Mouse (Mus musculus) CH12.LX (cell line): ENCODE data around the gene Med20. TPM values are rescaled to one million over a fixed set of nuclear protein-coding genes. Genes with fewer than 3 reads are reported as not detected.

Source experiments
- DNase-seq: peaks from one replicate; pipeline ENCODE4 v3.0.0-alpha.2; 2013; ENCODE audit errors: extremely low read depth
- H3K27ac ChIP-seq: 2 replicates; pipeline ENCODE4 v1.5.1; 2012; ENCODE audit warnings: low read depth, mild to moderate bottlenecking, control low read depth, moderate library complexity; ENCODE audit not compliant: insufficient read depth
- H3K27me3 ChIP-seq: replicated peaks from 2 replicates; pipeline ENCODE3; 2012; ENCODE audit warnings: inconsistent platforms
- H3K36me3 ChIP-seq, 2 experiments: replicated peaks in 1 of 2; 2 replicates each; pipeline versions ENCODE3 to v1.6.1; 2012; ENCODE audit warnings: inconsistent platforms in 1 of 2, low read length in 1 of 2, mild to moderate bottlenecking in 1 of 2, mixed read lengths in 1 of 2, moderate library complexity in 1 of 2; ENCODE audit not compliant: control insufficient read depth in 1 of 2, insufficient read depth in 1 of 2
- H3K4me1 ChIP-seq, 2 experiments: 2 replicates each; pipeline ENCODE4 v1.6.1; 2012; ENCODE audit warnings: inconsistent platforms in 1 of 2, moderate library complexity in 1 of 2; ENCODE audit not compliant: insufficient read depth in 2 of 2, control insufficient read depth in 1 of 2
- H3K4me2 ChIP-seq: 2 replicates; pipeline ENCODE4 v1.6.1; 2012; ENCODE audit warnings: low read depth, mild to moderate bottlenecking, control low read depth; ENCODE audit not compliant: poor library complexity, insufficient read depth, severe bottlenecking
- H3K4me3 ChIP-seq, 3 experiments: fragments of 150-350 bp in 1 of 3; sonication (generic) in 1 of 3; replicated peaks in 1 of 3; 2 replicates each; pipeline versions ENCODE3 to v1.5.1; 2011 to 2012; ENCODE audit warnings: low read depth in 2 of 3, low read length in 2 of 3, mild to moderate bottlenecking in 2 of 3, moderate library complexity in 2 of 3, control low read depth in 1 of 3, improper control_type of control experiment in 1 of 3, inconsistent platforms in 1 of 3, mixed read lengths in 1 of 3; ENCODE audit not compliant: poor library complexity in 1 of 3
- H3K79me2 ChIP-seq: replicated peaks from 2 replicates; pipeline ENCODE4 v1.6.1; 2012; ENCODE audit warnings: mild to moderate bottlenecking, moderate library complexity; ENCODE audit not compliant: control insufficient read depth, poor library complexity, insufficient read depth, severe bottlenecking; ENCODE audit errors: extremely low read depth
- H3K9ac ChIP-seq: 2 replicates; pipeline ENCODE4 v1.6.1; 2012; ENCODE audit warnings: low read depth, mild to moderate bottlenecking, control low read depth, moderate library complexity; ENCODE audit not compliant: insufficient read depth
- H3K9me3 ChIP-seq: replicated peaks from 2 replicates; pipeline ENCODE3; 2012; ENCODE audit warnings: low read length, inconsistent platforms, mixed read lengths
- CTCF ChIP-seq, 2 experiments: IDR thresholded peaks in 1 of 2; conservative IDR thresholded peaks in 1 of 2; 2 replicates each; pipeline ENCODE4 v1.5.1; 2011 to 2012; ENCODE audit warnings: low read depth in 2 of 2, low read length in 2 of 2, improper control_type of control experiment in 1 of 2, inconsistent platforms in 1 of 2, mild to moderate bottlenecking in 1 of 2, moderate library complexity in 1 of 2
- E2F4 ChIP-seq: IDR thresholded peaks from 2 replicates; pipeline ENCODE4 v1.6.1; 2011; ENCODE audit warnings: low read depth, low read length, improper control_type of control experiment; ENCODE audit not compliant: insufficient replicate concordance
- MAFK ChIP-seq: IDR thresholded peaks from 2 replicates; pipeline ENCODE4 v1.6.1; 2011; ENCODE audit warnings: low read length, improper control_type of control experiment; ENCODE audit not compliant: insufficient replicate concordance
- MAX ChIP-seq: IDR thresholded peaks from 2 replicates; pipeline ENCODE4 v1.6.1; 2011; ENCODE audit warnings: low read length, improper control_type of control experiment
- MXI1 ChIP-seq: IDR thresholded peaks from 2 replicates; pipeline ENCODE4 v1.6.1; 2011; ENCODE audit warnings: mild to moderate bottlenecking, low read depth, low read length, improper control_type of control experiment
- POLR2A ChIP-seq: IDR thresholded peaks from 2 replicates; pipeline ENCODE4 v1.6.1; 2011; ENCODE audit warnings: low read depth, mild to moderate bottlenecking, improper control_type of control experiment, low read length
- POLR2AphosphoS2 ChIP-seq: IDR thresholded peaks from 2 replicates; pipeline ENCODE4 v1.6.1; 2011; ENCODE audit warnings: low read depth, low read length, improper control_type of control experiment
- SIN3A ChIP-seq: IDR thresholded peaks from 2 replicates; pipeline ENCODE4 v1.6.1; 2012; ENCODE audit warnings: low read length, improper control_type of control experiment, inconsistent platforms
- UBTF ChIP-seq: IDR thresholded peaks from 2 replicates; pipeline ENCODE4 v1.6.1; 2012; ENCODE audit warnings: low read depth, mild to moderate bottlenecking, inconsistent platforms, low read length, improper control_type of control experiment, moderate library complexity
- ZNF384 ChIP-seq: IDR thresholded peaks from 2 replicates; pipeline ENCODE4 v1.6.1; 2012; ENCODE audit warnings: low read depth, low read length, improper control_type of control experiment, inconsistent platforms
- dilution Hi-C: fragments of 300-500 bp; cut with MboI; formaldehyde crosslinking; loops from 2 replicates; pipeline ENCODE4 v1.14.3; 2020; ENCODE audit warnings: low sequenced_read_pairs; ENCODE audit not compliant: extremely low pct_unique_long_range_greater_than_20kb, extremely low pct_ligation_motif_present
- in situ Hi-C: fragments of 300-500 bp; cut with MboI; formaldehyde crosslinking; loops from 3 replicates; pipeline ENCODE4 v1.14.3; 2019; ENCODE audit warnings: low sequenced_read_pairs, low pct_ligation_motif_present, low pct_unique_long_range_greater_than_20kb, mixed read lengths
- polyA plus RNA-seq: library from polyadenylated mRNA; unstranded; fragments of >175 nt; gene quantifications from 2 replicates; pipeline ENCODE4 v1.2.1, GENCODE M21; 2012; ENCODE audit warnings: low read depth; ENCODE audit not compliant: insufficient read length
- total RNA-seq, 2 experiments: library from RNA; depleted of rRNA; stranded (reverse); fragments of 300-350 nt in 1 of 2; fragments of >200 nt in 1 of 2; gene quantifications; 2 replicates each; pipeline ENCODE4 v1.2.3; 2012 to 2014

Med20 gene
- total and polyA plus RNA-seq, 3 experiments, result 31.0 to 42.5 (median 31.1) TPM

DNA sequence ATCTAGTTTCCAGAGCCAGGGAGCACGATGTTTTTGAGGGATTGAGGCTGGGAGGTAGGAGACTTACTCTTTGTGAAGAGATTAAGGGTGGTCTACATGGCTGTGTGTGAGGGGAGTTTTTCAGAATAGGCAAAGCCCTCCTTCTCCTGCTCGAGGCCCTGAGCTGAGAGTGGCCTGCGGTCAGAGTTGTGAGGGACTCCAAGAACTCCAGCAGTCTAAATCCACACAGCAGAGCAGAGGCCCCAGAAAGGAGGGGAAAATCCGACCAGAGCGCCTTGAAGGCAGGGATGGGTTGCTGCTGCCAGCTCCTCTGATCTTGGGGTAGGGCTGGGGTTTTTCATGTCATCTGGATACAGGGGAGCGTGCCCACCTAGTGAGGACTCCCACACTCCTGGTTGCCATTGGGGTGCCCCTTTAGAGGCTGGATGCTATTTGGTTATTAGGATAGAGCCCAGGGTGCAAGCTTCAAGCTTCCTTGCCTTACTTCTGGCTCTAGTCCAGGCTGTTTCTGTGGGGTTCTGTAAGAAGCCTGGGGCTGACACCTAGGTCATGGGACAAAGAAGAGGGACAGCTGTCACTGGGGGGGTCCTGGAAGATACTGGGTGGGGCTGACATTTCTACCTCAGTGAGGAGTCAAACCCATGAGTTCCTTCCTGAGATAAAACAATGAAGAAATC is 15.1 kb upstream of the Med20 start:
- Histone ChIP-seq H3K27ac (no peak overlapping the region), H3K4me3 (no peak overlapping the region), H3K9ac (no peak overlapping the region), H3K9me3 (no peaks in the 10 kb centered on the region), H3K79me2 (peaks cover 10% of the 10 kb centered on the region; the same call in 1 of the 2 replicates)
- no peak for DNase-seq
- TF ChIP-seq E2F4, result no peak
- TF ChIP-seq SIN3A, result no peak
- TF ChIP-seq CTCF (conservative IDR thresholded peaks at IDR 0.05 in 1 of 2, IDR thresholded peaks at IDR 0.05 in 1 of 2; ENCODE audit: low read depth in 2 of 2, low read length in 2 of 2), result no peak
- TF ChIP-seq UBTF, result no peak
- TF ChIP-seq MAX, result no peak
- TF ChIP-seq MAFK, result no peak
- TF ChIP-seq, all 38 proteins: peak for 0
- dilution Hi-C loops (no loop called here), in situ Hi-C loops (no loop called here)
- Histone ChIP-seq H3K36me3 (peaks cover 32 to 56% of the 10 kb centered on the region in 2 experiments), H3K4me2 (no peak overlapping the region), H3K4me1 (peaks cover 13 to 47% of the 10 kb centered on the region in 2 experiments), H3K27me3 (no peaks in the 10 kb centered on the region)

DNA sequence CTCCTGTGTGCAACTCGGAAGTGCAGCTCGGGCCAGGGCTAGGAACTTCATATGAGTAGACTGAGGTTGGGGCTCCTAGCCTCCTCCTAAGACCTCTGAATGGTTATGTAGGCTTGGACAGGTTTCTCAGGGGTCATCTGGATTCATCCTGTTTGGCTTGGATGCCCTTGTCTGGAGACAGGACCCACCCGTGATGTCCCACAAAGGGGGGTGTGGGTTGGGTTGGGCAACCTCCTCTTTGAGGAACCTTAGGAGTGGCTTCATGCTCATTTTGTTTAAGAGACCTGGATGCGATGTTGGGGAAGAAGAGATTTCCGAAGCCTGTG is 14.6 kb upstream of the Med20 start:
- TF ChIP-seq MXI1, result no peak
- peak; percentile 55; the same call in 1 of the 2 replicates for TF ChIP-seq POLR2AphosphoS2
- Histone ChIP-seq H3K4me3 (no peak overlapping the region), H3K36me3 (peaks cover 37 to 61% of the 10 kb centered on the region in 2 experiments), H3K4me1 (peaks cover 14 to 52% of the 10 kb centered on the region in 2 experiments), H3K27ac (no peak overlapping the region), H3K79me2 (peaks cover 10% of the 10 kb centered on the region; the same call in 1 of the 2 replicates), H3K9me3 (no peaks in the 10 kb centered on the region), H3K4me2 (no peak overlapping the region), H3K27me3 (no peaks in the 10 kb centered on the region), H3K9ac (no peak overlapping the region)
- in situ Hi-C loops, result no loop called here
- no peak for DNase-seq
- dilution Hi-C loops, result no loop called here

DNA sequence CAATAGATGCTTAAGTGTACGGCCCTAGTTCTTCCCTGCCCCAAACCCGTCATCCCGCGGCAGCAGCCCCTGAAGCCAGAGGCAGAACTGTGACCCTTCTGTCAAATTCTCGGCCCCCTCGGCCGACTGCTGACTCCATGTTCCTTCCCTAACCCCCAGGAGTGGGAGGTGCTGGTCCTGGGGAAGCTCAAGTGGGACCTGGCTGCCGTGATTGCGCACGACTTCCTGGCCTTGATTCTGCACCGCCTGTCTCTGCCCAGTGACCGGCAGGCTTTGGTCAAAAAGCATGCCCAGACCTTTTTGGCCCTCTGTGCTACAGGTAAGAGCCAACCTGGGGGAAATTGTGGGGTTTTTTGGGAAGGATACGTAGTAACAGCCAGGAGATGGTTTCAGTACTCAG is 14.1 kb upstream of the Med20 start:
- dilution Hi-C loops (no loop called here), in situ Hi-C loops (no loop called here)
- Histone ChIP-seq H3K27me3 (no peaks in the 10 kb centered on the region), H3K4me2 (no peak overlapping the region), H3K9ac (no peak overlapping the region), H3K79me2 (peaks cover 10% of the 10 kb centered on the region; the same call in 1 of the 2 replicates), H3K27ac (no peak overlapping the region), H3K9me3 (no peaks in the 10 kb centered on the region), H3K36me3 (peaks cover 41 to 66% of the 10 kb centered on the region in 2 experiments), H3K4me1 (peaks cover 14 to 53% of the 10 kb centered on the region in 2 experiments), H3K4me3 (no peak overlapping the region)
- no peak for DNase-seq
- TF ChIP-seq ZNF384, result no peak
- peak; percentile 15; the same call in 1 of the 2 replicates for TF ChIP-seq POLR2A
